Mouse (Mus musculus) left cerebral cortex, postnatal 4 days (tissue): ENCODE results near the gene Ifnl2. TPM values are rescaled to one million over a fixed set of nuclear protein-coding genes. Genes with fewer than 3 reads are reported as not detected.

Experiments used
- DNase-seq: peaks from one replicate; pipeline ENCODE4 v3.0.0-alpha.2; 2022
- intact Hi-C: fragments of 180-260 bp; cut with DNase I; formaldehyde crosslinking; loops from one replicate; pipeline ENCODE4 v1.15.1; 2025
- total RNA-seq, 2 experiments: library from RNA; stranded (reverse); gene quantifications; 2 replicates each; pipeline ENCODE4 v1.2.3; 2021

Gene Ifnl2
- total RNA-seq, 2 experiments from 2014 or later = not detected

DNA sequence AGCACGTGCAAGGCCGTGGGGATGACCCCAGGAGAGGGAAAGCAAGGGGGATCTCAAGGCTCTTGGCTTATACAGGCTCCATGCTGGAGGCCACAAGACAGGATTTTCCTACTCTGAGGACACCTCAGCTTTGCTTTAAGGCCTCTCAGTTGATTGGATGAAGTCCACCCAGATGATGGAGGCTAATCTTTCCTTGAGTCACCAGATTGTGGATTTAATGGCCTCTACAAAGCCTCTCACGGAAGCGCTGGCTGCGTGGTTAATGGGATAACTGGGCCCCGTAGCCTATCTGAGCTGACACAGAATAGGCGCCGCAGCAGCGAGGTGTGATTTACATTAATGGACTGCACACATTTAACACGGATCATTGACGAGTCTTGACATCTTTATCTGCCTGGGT lies 14.8 kb downstream of the Ifnl2 start:
- DNase-seq = no peak
- intact Hi-C loops = no loop called here

DNA sequence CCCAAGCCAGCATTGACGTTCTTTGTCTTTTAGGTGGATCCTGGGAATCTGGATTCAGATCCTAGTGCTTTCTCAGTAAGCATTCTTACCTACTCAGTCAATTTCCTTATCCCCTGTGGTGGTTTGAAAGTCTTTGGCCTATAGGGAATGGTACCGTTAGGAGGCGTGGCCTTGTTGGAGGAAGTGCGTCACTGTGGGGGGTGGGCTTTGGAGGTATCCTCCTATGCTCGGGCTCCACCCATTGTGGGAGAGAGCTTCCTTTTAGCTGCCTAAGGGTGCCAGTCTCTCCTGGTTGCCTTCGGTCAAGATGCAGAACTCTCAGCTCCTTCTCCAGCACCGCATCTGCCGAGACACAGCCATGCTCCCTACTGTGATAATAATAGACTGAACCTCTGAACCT lies 17.9 kb downstream of the Ifnl2 start:
- intact Hi-C loops = no loop called here
- DNase-seq = no peak

DNA sequence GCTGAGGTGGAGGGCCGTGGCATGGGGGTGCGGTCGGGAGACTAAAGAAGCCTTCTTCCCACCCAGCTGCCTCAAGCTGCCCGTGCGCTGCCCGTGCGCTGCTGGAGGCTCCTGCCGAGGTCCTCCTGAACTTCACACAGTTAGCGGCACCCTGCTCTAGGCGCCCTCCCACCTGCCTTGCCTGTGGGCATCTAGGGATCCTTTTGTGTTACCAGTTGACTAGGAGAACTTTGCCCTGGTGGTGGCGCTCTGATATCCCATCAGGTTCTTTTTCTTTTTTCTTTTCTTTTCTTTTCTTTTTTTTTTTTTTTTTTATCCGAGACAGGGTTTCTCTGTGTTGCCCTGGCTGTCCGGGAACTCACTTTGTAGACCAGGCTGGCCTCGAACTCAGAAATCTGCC lies 19.4 kb downstream of the Ifnl2 start:
- intact Hi-C loops = no loop called here
- DNase-seq = no peak

DNA sequence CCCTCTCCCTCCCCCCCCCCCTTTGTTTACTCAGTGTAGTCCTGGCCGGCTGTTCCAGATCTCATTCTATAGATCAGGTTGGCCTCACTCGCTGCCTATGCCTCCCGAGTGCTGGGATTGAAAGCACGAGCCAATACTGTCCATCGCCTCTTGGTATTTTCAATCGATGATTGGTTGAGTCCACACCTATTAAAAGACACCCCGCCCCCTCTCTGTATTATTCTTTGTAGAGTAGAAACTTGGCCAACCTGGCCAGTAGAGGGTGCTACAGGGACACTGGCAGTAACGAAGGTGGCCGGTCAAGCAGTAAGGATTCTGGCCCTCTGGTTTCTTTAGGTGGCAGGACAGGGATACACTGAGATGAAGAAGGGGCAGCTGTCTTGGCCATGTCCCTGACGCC lies 19.8 kb downstream of the Ifnl2 start:
- intact Hi-C loops = no loop called here
- DNase-seq = peak; percentile 72

DNA sequence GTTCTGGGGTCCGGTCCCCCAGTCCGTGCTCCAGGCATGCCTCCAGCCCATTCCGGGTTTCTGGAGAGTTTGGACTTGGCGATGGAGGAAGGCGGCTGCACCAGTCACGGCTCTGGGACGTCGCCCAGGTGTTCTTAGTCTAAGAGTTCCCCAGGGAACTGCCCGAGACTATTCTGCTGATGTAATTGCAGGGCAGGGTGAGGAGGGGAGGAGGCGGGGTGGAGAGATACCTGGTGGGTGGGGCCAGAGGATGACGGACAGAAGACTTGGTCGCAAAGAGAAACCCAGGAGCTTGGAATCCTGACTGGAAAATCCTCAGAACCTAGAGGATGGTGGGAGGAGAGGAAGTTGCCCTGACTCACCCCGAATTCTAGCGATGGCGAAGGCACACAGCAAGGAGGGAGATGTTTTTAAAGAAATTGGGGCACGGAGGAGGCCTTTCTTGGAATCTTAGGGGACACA lies 22.2 kb downstream of the Ifnl2 start:
- DNase-seq = peak; percentile 10
- intact Hi-C loops = no loop called here

DNA sequence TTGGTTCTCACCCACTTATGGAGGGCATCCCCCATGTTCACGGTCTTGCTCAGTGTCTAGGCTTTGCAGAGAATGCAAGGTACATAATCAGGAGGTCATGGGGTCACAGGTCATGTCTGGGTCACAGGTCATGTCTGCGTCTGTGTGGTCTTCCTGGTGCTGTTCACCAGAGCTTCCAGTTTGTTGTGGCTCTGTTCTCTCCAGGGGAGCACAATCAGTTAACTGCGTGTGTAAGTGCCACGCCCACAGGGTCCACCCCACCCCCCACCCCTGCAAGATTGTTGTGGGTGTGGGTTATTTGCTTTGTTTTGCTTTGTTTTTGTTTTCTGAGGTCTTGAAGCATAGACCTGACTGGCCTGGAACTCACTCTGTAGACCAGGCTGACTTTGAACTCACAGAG lies 26.1 kb downstream of the Ifnl2 start:
- no peak for DNase-seq
- intact Hi-C loops = no loop called here

DNA sequence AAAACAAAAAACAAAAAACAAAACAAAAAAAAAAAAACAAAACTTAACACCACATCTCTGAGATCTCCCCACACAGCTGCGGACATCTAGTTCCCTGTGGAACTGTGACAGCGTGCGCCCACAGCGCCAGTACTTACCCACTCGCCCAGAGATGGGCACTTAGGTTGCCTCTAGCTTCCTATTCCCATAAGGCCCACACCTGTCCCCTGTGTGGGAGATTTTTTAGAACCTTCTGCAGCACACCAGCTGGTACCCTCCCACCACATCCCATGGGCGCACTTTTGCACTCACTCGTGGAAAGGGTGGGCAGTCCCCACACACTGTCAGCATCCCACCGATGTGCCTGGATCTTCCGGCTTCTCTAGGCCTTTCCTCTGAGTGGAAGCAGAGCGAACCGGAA lies 27.4 kb downstream of the Ifnl2 start:
- no peak for DNase-seq
- intact Hi-C loops = no loop called here

DNA sequence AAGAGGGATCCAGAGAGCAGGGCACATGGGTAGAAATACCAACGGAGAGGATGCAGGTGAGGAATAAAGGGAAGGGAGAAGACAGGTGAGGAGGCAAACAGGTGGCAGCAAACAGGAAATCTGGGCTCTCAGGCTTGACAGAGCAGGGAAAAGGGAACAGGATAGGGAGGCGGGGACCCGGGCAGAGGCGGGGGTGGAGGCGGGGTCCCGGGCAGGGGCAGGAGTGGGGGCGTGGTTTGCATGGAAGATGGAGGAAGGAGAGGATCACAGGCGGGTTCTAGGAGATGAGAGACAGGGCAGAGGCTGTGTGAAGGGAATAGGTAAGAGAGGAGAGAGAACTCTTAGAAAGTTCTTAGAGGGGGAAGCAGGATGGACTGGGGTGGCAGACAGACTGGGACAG lies 31.4 kb downstream of the Ifnl2 start:
- DNase-seq = no peak
- intact Hi-C loops = no loop called here

DNA sequence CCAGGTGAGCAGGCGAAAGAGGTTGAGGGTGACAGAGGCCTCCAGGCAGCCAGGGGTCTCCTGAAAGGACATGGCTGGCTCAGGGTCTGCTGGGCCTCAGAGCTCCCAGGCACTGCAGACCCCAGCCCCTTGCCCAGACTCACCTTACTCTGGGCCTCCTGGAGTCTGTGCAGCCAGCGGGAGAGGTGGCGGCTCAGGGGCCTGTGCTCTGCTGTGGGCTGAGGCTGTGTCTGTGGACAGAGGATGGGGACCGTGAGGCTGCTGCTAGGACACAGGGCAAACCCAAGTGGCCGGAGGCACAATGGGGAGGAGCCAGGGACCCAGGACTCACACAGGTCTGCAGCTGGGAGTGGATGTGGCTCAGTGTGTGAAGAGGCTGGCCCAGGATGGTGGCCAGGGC lies 32.9 kb downstream of the Ifnl2 start:
- DNase-seq = no peak
- intact Hi-C loops = no loop called here

DNA sequence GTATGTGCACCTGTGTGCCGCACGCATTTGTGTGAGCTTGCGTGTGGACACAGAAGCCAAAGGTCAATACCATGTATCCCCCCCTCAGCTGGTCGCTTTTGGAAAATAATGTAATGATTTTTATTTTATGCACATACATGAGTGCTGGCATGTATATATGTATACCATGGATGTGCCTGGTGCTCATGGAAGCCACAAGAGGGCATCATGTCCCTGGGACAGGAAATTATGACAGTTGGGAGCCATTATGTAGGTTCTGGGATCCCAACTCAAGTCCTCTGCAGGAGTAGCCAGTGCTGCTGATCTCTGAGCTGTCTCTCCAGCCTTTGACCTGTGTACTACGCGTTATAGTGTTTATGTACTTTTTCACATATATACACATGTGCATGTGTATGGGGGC lies 34.1 kb downstream of the Ifnl2 start:
- intact Hi-C loops = no loop called here
- DNase-seq = no peak

DNA sequence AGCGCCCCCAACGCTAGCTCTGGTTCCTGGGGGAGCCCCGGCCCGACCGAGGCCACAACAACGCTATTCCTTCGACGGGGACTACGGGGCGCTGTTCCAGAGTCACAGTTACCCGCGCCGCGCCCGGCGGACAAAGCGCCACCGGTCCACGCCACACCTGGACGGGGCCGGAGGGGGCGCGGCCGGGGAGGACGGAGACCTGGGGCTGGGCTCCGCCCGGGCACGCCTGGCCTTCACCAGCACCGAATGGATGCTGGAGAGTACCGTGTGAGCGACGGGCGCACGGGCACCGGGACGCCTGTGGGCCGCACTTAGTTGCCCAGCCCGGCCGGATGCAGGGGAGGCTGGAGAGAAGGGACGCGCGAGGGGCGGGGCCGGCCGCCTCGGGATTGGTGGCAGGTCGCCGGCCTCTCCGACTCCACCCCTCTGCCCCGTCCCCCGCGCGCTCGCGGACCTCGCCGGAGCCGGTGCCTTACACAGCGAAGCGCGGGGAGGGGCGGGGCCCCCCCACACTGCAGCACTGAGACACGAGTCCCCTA lies 43.0 kb downstream of the Ifnl2 start:
- intact Hi-C loops = no loop called here
- DNase-seq = peak; percentile 42

DNA sequence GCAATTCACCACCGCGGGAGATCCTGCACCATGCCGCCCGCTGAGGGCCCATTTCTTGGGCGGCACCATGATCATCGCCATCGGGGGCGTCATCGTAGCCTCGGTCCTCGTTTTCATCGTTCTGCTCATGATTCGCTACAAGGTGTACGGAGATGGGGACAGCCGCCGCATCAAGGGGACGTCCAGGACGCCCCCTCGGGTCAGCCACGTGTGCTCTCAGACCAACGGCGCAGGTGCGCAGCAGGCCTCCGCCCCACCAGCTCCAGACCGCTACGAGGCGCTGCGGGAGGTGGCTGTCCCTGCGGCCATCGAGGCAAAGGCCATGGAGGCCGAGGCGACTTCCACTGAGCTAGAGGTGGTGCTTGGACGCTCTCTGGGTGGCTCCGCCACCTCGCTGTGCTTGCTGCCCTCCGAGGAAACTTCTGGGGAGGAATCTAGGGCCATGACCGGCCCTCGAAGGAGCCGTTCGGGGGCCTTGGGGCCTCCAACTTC lies 43.5 kb downstream of the Ifnl2 start:
- intact Hi-C loops = no loop called here
- DNase-seq = no peak

DNA sequence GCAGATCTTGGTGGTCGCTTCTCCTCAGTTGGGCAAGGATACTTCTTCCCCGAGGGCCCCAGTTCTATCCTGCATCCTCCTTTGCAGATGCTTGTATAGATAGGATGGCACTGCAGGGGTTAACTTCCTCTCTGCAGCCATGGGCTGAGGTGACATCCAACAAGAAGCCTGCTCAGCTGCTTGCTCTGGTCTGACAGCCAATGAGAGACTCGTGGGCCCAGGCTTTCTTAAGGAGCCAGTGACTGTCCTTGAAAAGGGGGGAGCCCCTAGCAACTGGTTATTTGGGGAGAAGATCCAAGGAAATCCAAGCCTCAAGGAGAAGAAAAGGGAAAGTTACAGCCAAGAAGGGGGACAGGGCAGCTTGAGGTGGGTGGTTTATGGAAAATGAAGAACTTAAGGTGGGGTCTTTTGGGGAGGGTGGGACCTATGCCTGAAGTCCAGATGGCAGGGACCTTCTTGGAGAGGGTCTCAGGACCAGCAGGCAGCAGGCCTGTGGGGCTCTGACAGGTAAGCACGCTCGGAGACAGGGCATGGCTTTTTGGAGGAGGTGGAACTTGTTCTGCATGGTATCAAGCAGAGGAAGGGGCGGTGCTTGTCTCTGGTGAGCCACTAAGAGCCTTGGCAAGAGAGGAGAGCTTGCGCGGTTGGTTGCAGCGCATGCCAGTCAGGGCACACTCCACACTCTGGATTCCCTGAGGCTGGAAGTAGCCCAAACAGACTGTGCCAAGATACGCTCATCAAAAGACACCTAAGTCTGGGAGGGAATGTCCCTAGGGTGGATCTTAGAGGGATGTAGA lies 45.6 kb downstream of the Ifnl2 start:
- intact Hi-C loops = no loop called here
- DNase-seq = peak; percentile 85

DNA sequence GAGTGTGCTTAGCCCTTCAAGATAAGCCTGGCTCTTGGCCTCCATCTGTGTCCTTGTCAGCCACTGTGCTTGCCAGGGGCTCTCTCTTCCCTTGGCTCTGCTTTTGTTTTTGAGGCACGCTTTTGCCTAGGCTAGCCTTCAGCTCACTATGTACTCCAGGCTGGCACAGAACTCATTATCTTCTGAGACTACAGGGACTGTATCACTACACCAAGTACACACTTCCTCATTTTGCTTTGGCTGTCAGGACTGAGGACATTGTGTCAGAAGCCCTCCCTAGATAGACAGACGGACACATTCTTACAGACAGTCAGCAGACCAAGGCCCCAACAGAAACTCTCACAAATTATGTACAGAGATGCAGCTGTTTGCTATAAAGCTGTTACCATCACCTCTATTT lies 47.5 kb downstream of the Ifnl2 start:
- intact Hi-C loops = no loop called here
- no peak for DNase-seq

DNA sequence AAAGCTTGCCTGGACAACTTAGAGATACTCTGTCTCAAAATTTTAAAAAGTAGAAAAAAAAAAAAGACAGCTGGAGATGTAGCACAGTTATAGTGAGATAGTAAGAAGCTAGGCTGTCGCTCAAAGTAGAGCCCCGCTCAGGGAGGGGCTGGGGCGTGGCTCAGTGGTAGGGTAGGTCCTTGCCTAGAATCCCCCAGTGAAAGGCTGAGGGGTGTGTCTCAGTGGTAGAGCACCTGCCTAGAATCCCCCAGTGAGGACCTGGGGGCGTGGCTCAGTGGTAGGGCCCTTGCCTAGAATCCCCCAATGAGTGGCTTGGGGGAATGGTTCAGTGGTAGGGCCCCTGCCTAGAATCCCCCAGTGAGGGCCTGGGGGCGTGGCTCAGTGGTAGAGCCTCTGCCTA lies 49.9 kb downstream of the Ifnl2 start:
- no peak for DNase-seq
- intact Hi-C loops = no loop called here

Other genes with a start within 250 kb of the Ifnl2 start
- gene Eid2, start 242.6 kb downstream of the Ifnl2 start, total RNA-seq = 10 to 100 TPM; 73.3 to 78.0 TPM
- gene Eid2b, start 232.7 kb downstream of the Ifnl2 start, total RNA-seq = 10 to 100 TPM; 44.2 to 46.9 TPM
- 1 to 10 TPM; 1.1 to 1.3 TPM for gene Selenov, start 219.3 kb downstream of the Ifnl2 start, total RNA-seq
- 1 to 10 TPM; 6.9 to 8.1 TPM for gene Dll3, start 208.2 kb downstream of the Ifnl2 start, total RNA-seq
- 10 to 100 TPM; 59.7 to 66.7 TPM for gene Timm50, start 198.4 kb downstream of the Ifnl2 start, total RNA-seq
- 100 to 1,000 TPM; 111 TPM for gene Supt5, start 171.7 kb downstream of the Ifnl2 start, total RNA-seq
- gene Rps16, start 159.8 kb downstream of the Ifnl2 start, total RNA-seq = 100 to 1,000 TPM; 913 to 959 TPM
- gene Plekhg2, start 137.9 kb downstream of the Ifnl2 start, total RNA-seq = 10 to 100 TPM; 25.0 to 33.3 TPM
- gene Zfp36, start 130.2 kb downstream of the Ifnl2 start, total RNA-seq = 1 to 10 TPM; 1.9 to 2.3 TPM
- gene Med29, start 117.7 kb downstream of the Ifnl2 start, total RNA-seq = 10 to 100 TPM; 18.6 to 19.7 TPM
- 10 to 100 TPM; 77.7 to 86.8 TPM for gene Paf1, start 117.5 kb downstream of the Ifnl2 start, total RNA-seq
- 1 to 10 TPM; 2.5 to 3.3 TPM for gene Gmfg, start 73.0 kb downstream of the Ifnl2 start, total RNA-seq
- 100 to 1,000 TPM; 125 TPM for gene Lrfn1, start 58.5 kb downstream of the Ifnl2 start, total RNA-seq
- not detected for gene Ifnl3, start 12.4 kb upstream of the Ifnl2 start, total RNA-seq
- gene Sycn, start 30.4 kb upstream of the Ifnl2 start, total RNA-seq = not detected
- gene Nccrp1, start 36.8 kb upstream of the Ifnl2 start, total RNA-seq = not detected
- gene Samd4b, start 87.7 kb upstream of the Ifnl2 start, total RNA-seq = 10 to 100 TPM; 67.9 to 70.0 TPM
- gene Pak4, start 87.7 kb upstream of the Ifnl2 start, total RNA-seq = 10 to 100 TPM; 11.6 to 11.9 TPM
- under 1 TPM; 0.18 to 0.89 TPM for gene Acp7, start 120.9 kb upstream of the Ifnl2 start, total RNA-seq
- 10 to 100 TPM; 20.1 to 22.8 TPM for gene Fbxo27, start 182.4 kb upstream of the Ifnl2 start, total RNA-seq
- 1 to 10 TPM; 2.9 to 3.7 TPM for gene Fbxo17, start 206.3 kb upstream of the Ifnl2 start, total RNA-seq
- gene Mrps12, start 231.4 kb upstream of the Ifnl2 start, total RNA-seq = 10 to 100 TPM; 41.1 to 41.6 TPM
- gene Sars2, start 231.5 kb upstream of the Ifnl2 start, total RNA-seq = 10 to 100 TPM; 11.9 to 13.3 TPM
- gene Ccer2, start 245.7 kb upstream of the Ifnl2 start, total RNA-seq = under 1 TPM in 1 of 2 experiments, not detected in 1; 0.68 TPM